Mouse (Mus musculus) left cerebral cortex, postnatal 4 days (tissue): ENCODE measurements at regions not wholly inside any gene's neighbourhood (a gene's known extent, or its start where the extent isn't known, plus 50 kb on each side); places are given as distances from the start of the nearest gene placed in this dataset. TPM values are rescaled to one million over a fixed set of nuclear protein-coding genes. Genes with fewer than 3 reads are reported as not detected.

Experiments used
- DNase-seq: peaks from one replicate; pipeline ENCODE4 v3.0.0-alpha.2; 2022
- intact Hi-C: fragments of 180-260 bp; cut with DNase I; formaldehyde crosslinking; loops from one replicate; pipeline ENCODE4 v1.15.1; 2025
- microRNA-seq: library from miRNA; unstranded; fragments of <30 nt; microRNA quantifications from one replicate; pipeline ENCODE4 v1.2.0, GENCODE M21; 2022

- intact Hi-C loops: no loop called here
- DNase-seq: no peak
Observed at GRCm38 (mm10) chr16:13487659-13488058, 180.3 kb downstream of the Parn start.

- peak; percentile 34 for DNase-seq
Observed at GRCm38 (mm10) chr16:13486571-13486970, 181.4 kb downstream of the Parn start.

GRCm38 (mm10) chr16:13480221-13480620 is 187.7 kb downstream of the Parn start:
- intact Hi-C loops: no loop called here
- no peak for DNase-seq

More at GRCm38 (mm10) chr16:13486571-13486970, 181.4 kb downstream of the Parn start:
- intact Hi-C loops: no loop called here

GRCm38 (mm10) chr16:13476653-13477052 is 191.3 kb downstream of the Parn start:
- DNase-seq: no peak
- intact Hi-C loops: no loop called here

GRCm38 (mm10) chr16:13474956-13475355 is 193.0 kb downstream of the Parn start:
- intact Hi-C loops: no loop called here
- no peak for DNase-seq

- intact Hi-C loops: no loop called here
- no peak for DNase-seq
Observed at GRCm38 (mm10) chr16:13474274-13474673, 193.7 kb downstream of the Parn start.

GRCm38 (mm10) chr16:13467139-13467538 is 200.8 kb downstream of the Parn start:
- DNase-seq: no peak
- intact Hi-C loops: no loop called here

Small RNAs in the stretch of these regions (microRNA-seq; reads per million reads assigned to microRNA genes)
- not detected for gene Mir6365
